Mouse (Mus musculus): ENCODE measurements around the gene Trio. TPM values are rescaled to one million over a fixed set of nuclear protein-coding genes. Genes with fewer than 3 reads are reported as not detected.

Trio gene
- polyA plus RNA-seq (2015; fragmentation: Nextera tagmentation; extraction: Ambion mirVana) = 17.4 and 19.9 TPM in 2 replicates

DNA sequence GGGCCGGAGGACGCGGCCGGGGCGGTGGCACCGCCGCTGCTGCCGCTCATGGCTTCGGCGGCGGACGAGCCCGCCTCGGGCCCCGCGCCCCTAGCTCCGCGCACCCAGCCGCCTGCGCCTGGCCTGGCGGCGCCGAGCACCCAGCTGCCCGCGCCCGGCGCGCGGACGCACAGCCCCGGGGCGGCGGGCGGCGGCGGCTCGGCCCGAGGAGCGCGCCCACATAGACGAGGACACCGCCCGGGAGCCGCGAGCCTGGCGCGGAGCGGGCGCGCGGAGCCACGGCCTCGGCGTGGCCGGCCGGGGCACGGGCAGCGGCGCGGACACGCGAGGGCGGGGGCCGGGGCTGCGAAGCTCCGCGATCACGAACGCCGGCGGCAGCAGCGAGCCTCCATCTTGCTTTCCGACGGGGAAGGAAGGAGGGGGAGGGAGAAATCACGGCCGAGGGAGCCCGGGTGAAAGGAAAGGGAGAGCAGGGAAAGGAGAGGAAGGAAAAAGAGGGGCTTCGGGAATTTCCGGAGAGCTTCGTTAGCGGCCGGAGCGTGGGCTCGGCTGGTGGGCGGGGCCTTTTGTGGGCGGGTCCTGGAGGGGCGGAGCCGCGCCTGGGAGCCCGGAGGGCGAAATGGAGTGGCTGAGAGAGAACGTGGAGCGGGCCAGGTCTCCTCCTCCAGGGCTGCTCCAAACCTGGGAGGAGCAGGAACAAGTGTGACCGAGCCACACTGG is at the start of gene Trio:
Gene Trio (minus strand): TSS at position 402 of the 720 bp plus-strand sequence.
- Histone ChIP-seq H3K9me3 (replicated peaks; ENCODE audit: low read length) (no peaks in the 10 kb centered on the region), H3K27me3 (ENCODE audit: insufficient read depth, low read length) (no peaks in the 10 kb centered on the region), H3K27ac (peak within 1 kb of the TSS; percentile 96), H3K9ac (ENCODE audit: low read depth, low read length) (peak within 1 kb of the TSS; percentile 97), H3K4me3 (replicated peaks; ENCODE audit: low read depth, low read length) (peak within 1 kb of the TSS; percentile 88), H3K4me1 (replicated peaks; ENCODE audit: insufficient read depth, low read length) (peaks cover 19% of the 10 kb centered on the region), H3K36me3 (ENCODE audit: insufficient read depth, low read length) (no peaks in the 10 kb centered on the region), H3K4me2 (ENCODE audit: low read length) (peak within 1 kb of the TSS; percentile 93)
- peak; percentile 96 for ATAC-seq (replicated peaks; ENCODE audit: low FRiP score, low read depth)
- under 1% methylated on average over 81 of the region's 94 CpGs for WGBS
- peak; percentile 98 for DNase-seq (ENCODE audit: low spot score)
- no peak for TF ChIP-seq CTCF (IDR thresholded peaks at IDR 0.05; ENCODE audit: low read depth)

DNA sequence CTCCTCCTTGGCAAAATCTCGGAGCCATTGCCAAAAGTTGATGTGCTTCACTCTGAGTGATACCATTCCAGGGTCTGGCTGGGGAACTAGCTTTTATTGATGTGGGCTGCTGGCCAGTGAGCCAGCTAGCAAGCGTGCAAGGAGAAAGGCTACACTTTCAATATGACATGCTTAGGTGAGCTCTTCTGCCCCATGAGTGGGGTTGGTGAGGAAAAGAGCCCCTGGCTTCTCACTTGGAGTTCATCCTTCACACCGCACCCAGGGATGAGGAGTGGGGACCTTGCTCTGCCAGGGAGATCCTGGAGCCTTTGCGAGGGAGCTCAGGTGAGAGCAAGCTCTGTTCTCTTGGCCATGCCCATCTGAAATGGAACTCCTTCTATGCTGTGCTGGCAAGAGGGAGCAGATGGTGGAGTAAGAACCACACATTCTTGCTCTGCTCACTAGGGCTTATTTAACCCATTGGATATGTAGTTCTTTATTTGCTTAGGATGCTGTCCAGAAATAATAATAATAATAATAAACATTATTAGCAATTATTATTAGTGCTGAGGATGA is 48.8 kb upstream of the Trio start:
- no peak for ATAC-seq (replicated peaks; ENCODE audit: low FRiP score, low read depth)
- 72% methylated on average over 4 of the region's 4 CpGs for WGBS

DNA sequence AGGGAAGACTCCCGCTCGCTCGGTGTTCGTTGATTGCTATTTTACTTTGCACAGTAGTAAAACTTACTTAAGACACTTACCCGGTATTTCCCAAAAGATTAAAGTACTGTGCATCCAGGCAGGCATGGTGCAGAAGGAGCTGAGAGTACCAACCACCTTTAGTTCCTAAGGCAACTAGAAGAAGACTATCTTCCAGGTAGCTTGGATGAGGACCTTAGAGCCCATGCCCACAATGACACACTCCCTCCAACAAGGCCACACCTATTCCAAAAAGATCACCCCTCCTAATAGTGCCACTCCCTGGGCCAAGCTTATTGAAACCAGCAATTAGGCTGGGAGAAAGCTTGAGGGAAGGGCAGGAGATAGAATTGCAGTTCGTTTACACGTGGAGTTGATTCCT is 46.0 kb upstream of the Trio start:
- TF ChIP-seq CTCF (IDR thresholded peaks at IDR 0.05; ENCODE audit: low read depth) = no peak
- ATAC-seq (replicated peaks; ENCODE audit: low FRiP score, low read depth) (no peak), DNase-seq (ENCODE audit: low spot score) (no peak)
- 42% methylated on average over 7 of the region's 7 CpGs for WGBS
- Histone ChIP-seq H3K4me1 (replicated peaks; ENCODE audit: insufficient read depth, low read length) (no peaks in the 10 kb centered on the region), H3K36me3 (ENCODE audit: insufficient read depth, low read length) (no peaks in the 10 kb centered on the region), H3K9me3 (replicated peaks; ENCODE audit: low read length) (no peaks in the 10 kb centered on the region), H3K27ac (no peak overlapping the region), H3K4me3 (replicated peaks; ENCODE audit: low read depth, low read length) (no peak overlapping the region), H3K9ac (ENCODE audit: low read depth, low read length) (no peak overlapping the region), H3K27me3 (ENCODE audit: insufficient read depth, low read length) (no peaks in the 10 kb centered on the region), H3K4me2 (ENCODE audit: low read length) (no peak overlapping the region)

More for the DNA sequence above, 48.8 kb upstream of the Trio start:
- no peak for TF ChIP-seq CTCF (IDR thresholded peaks at IDR 0.05; ENCODE audit: low read depth)
- H3K9ac ChIP-seq (ENCODE audit: low read depth, low read length) = no peak overlapping the region
- no peaks in the 10 kb centered on the region for H3K27me3 ChIP-seq (ENCODE audit: insufficient read depth, low read length)
- no peaks in the 10 kb centered on the region for H3K4me1 ChIP-seq (replicated peaks; ENCODE audit: insufficient read depth, low read length)
- H3K36me3 ChIP-seq (ENCODE audit: insufficient read depth, low read length) = no peaks in the 10 kb centered on the region
- H3K4me3 ChIP-seq (replicated peaks; ENCODE audit: low read depth, low read length) = no peak overlapping the region
- H3K4me2 ChIP-seq (ENCODE audit: low read length) = no peak overlapping the region
- DNase-seq (ENCODE audit: low spot score) = no peak
- no peaks in the 10 kb centered on the region for H3K9me3 ChIP-seq (replicated peaks; ENCODE audit: low read length)
- no peak overlapping the region for H3K27ac ChIP-seq

DNA sequence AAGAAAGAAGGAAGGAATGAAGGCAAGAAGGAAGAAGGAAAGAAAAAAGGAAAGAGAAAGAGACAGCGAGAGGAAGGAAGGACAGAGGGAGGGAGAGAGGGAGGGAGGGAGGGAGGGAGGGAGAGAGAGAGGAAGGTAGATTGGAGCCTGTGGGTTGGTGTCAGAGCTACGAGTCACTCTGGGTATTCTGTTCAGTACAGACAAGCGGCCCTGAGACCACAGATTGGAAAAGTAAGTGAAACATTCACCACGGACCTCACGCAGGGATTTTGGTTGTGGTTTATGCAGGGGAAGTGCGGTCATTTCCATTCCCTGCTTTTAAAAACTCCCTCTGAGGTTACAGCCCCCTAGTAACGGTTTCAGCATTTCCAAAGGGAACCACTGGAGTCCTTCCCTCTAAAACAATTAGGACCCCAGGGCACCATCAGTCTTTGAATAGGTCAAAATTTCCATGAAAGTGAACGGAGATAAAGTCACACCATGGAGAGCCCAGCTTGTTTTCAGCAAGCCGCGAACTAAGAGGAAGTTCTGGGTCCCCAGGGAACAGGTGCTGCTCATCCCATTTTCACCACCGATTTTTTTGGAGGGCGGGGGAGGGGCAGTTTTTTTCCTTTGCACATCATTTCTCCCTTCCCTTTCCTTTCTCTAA is 45.2 kb upstream of the Trio start:
- Histone ChIP-seq H3K9ac (ENCODE audit: low read depth, low read length) (no peak overlapping the region), H3K9me3 (replicated peaks; ENCODE audit: low read length) (no peaks in the 10 kb centered on the region), H3K4me3 (replicated peaks; ENCODE audit: low read depth, low read length) (no peak overlapping the region), H3K4me1 (replicated peaks; ENCODE audit: insufficient read depth, low read length) (no peaks in the 10 kb centered on the region), H3K27me3 (ENCODE audit: insufficient read depth, low read length) (no peaks in the 10 kb centered on the region), H3K36me3 (ENCODE audit: insufficient read depth, low read length) (no peaks in the 10 kb centered on the region), H3K27ac (no peak overlapping the region), H3K4me2 (ENCODE audit: low read length) (peak overlapping the region; percentile 37)
- TF ChIP-seq CTCF (IDR thresholded peaks at IDR 0.05; ENCODE audit: low read depth) = no peak
- DNase-seq (ENCODE audit: low spot score) (no peak), ATAC-seq (replicated peaks; ENCODE audit: low FRiP score, low read depth) (no peak)
- WGBS = 7% methylated on average over 12 of the region's 12 CpGs

DNA sequence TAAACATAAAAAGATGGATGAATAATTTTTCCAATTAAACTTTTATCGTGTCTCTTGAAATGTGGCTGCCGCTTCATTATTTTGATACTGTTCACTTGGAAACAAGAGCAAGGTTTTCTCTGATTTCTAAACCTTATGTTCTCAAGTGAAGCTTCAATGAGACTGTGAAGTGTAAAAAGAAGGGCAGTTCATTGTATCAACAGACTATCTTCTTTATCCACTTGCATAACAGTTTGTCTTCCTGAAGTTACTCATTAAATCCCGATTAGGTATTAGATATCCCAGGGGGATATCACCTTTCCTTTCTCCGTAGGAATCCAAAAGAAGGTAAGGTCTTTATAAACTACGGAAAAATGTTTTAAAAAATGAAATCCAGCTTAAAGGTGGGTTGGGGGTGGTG is 44.6 kb upstream of the Trio start:
- Histone ChIP-seq H3K27me3 (ENCODE audit: insufficient read depth, low read length) (no peaks in the 10 kb centered on the region), H3K4me1 (replicated peaks; ENCODE audit: insufficient read depth, low read length) (no peaks in the 10 kb centered on the region), H3K9me3 (replicated peaks; ENCODE audit: low read length) (no peaks in the 10 kb centered on the region), H3K36me3 (ENCODE audit: insufficient read depth, low read length) (no peaks in the 10 kb centered on the region), H3K27ac (no peak overlapping the region), H3K4me3 (replicated peaks; ENCODE audit: low read depth, low read length) (no peak overlapping the region), H3K4me2 (ENCODE audit: low read length) (peak overlapping the region; percentile 37), H3K9ac (ENCODE audit: low read depth, low read length) (no peak overlapping the region)
- WGBS = 49% methylated on average over 5 of the region's 5 CpGs
- DNase-seq (ENCODE audit: low spot score) = peak; percentile 23
- no peak for TF ChIP-seq CTCF (IDR thresholded peaks at IDR 0.05; ENCODE audit: low read depth)
- no peak for ATAC-seq (replicated peaks; ENCODE audit: low FRiP score, low read depth)

DNA sequence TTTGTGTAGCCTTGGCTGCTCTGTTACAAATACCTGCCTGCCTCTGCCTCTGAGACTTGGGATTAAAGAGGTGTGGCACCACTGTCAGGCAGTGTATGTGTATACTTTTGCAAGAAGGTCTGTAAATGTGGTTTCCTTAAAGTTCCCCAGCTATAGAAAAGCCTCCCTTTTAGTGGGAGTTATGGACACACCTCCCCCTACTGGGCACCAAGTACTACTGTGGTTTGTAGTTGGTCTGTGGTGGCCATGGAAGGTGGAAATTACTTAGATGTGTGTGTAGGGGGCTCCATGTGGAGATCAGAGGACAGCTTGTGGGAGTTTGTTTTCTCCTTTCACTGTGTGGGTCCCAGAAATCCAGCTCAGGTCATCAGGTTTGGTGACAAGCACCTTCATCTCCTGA is 41.7 kb upstream of the Trio start:
- Histone ChIP-seq H3K4me1 (replicated peaks; ENCODE audit: insufficient read depth, low read length) (no peaks in the 10 kb centered on the region), H3K27me3 (ENCODE audit: insufficient read depth, low read length) (no peaks in the 10 kb centered on the region), H3K4me2 (ENCODE audit: low read length) (no peak overlapping the region), H3K27ac (no peak overlapping the region), H3K9me3 (replicated peaks; ENCODE audit: low read length) (no peaks in the 10 kb centered on the region), H3K4me3 (replicated peaks; ENCODE audit: low read depth, low read length) (no peak overlapping the region), H3K36me3 (ENCODE audit: insufficient read depth, low read length) (no peaks in the 10 kb centered on the region), H3K9ac (ENCODE audit: low read depth, low read length) (no peak overlapping the region)
- TF ChIP-seq CTCF (IDR thresholded peaks at IDR 0.05; ENCODE audit: low read depth) = peak; percentile 72
- DNase-seq (ENCODE audit: low spot score) = peak; percentile 78
- ATAC-seq (replicated peaks; ENCODE audit: low FRiP score, low read depth) = no peak; the same call in 1 of the 2 replicates
